Mouse (Mus musculus) layer of hippocampus, postnatal 25 days (tissue): ENCODE measurements around the gene Sh3bgrl. TPM values are rescaled to one million over a fixed set of nuclear protein-coding genes. Genes with fewer than 3 reads are reported as not detected.

Experiments
- DNase-seq, 2 experiments: peaks; one replicate each; pipeline ENCODE4 v3.0.0; 2022; ENCODE audit warnings: mixed read lengths in 2 of 2, low spot score in 1 of 2; ENCODE audit errors: extremely low spot score in 1 of 2
- total RNA-seq, 2 experiments: library from RNA; stranded (reverse); gene quantifications; 2 replicates each; pipeline ENCODE4 v1.2.3; 2021

Gene Sh3bgrl
- total RNA-seq, 2 experiments from 2014 or later, result 91.0 to 94.9 TPM

DNA sequence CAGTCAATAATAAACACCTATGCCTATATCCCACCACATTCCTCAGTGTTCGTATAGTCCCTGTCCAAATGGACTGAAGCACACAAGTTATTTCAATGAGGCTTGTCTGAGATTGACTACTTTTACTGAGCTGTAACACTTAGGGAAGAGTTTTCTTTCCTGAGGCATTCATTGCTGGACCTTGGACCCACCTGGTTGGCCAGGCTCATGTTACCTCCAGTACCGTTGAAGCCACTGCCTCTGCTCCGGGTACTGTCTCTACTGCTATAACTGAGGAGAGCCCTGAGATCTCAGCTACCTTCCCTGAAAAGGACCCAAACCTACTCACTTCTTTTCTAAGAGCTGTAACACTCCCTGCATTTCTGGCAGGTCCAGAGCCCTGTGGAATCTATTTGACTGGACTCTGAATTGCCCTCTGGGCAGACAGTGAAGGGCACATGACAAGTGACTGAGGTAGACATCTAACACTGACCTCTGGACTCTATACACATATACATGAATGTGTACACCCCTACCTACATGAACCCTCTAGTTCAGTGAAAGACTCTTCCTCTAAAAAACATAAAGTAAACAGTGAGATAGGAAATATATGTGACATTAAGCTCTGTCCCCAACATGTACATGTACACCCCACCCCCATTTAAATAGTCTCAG is 140.3 kb downstream of the Sh3bgrl start:
- no peak for DNase-seq

GRCm38 (mm10) chrX:109238163-109238562 is 143.0 kb downstream of the Sh3bgrl start:
- DNase-seq, result no peak

Other genes starting within 250 kb of the Sh3bgrl start
- gene Hmgn5, start 82.0 kb upstream of the Sh3bgrl start, total RNA-seq, result 1 to 10 TPM; 8.4 to 9.6 TPM
- gene Gm6377, start 101.4 kb downstream of the Sh3bgrl start, total RNA-seq, result not detected